Mouse (Mus musculus) frontal cortex, postnatal 10 days (tissue): Measurements from ENCODE around the gene Mcrip2.

Experiments used
- DNase-seq, 2 experiments: peaks; one replicate each; pipeline ENCODE4 v3.0.0; 2022; ENCODE audit warnings: low spot score in 2 of 2, mixed read lengths in 1 of 2

Mcrip2 gene

DNA sequence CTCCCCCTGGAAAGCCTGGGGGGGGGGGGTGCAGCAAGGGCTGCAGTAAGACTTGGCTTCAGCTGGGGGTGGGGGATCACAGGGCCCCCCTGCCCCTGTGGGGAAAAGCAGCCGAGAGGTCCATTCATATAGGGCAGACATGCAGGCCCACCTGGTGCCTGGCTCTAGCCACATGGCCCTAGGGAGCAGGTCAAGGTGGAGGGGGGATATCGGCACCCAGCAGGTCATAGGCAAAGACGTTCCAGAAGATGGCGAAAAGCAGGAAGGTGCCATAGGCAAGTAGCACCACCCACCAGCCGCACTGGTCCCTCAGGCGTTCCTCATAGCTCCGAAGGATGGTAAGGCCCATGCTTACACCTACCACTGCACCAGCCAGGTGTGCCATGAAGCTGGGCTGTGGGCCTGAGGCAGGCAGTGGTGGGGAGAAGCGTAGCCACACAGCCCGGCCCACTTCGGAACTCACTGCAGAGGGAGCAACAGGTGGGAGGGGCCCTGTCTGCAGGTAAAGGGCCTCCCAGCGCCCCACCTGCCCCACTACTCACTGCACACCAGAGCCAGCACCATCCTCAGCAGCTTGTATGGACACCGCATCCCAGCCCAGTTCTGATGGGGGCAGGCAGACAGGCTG is 33.9 kb downstream of the Mcrip2 start:
- no peak for DNase-seq

DNA sequence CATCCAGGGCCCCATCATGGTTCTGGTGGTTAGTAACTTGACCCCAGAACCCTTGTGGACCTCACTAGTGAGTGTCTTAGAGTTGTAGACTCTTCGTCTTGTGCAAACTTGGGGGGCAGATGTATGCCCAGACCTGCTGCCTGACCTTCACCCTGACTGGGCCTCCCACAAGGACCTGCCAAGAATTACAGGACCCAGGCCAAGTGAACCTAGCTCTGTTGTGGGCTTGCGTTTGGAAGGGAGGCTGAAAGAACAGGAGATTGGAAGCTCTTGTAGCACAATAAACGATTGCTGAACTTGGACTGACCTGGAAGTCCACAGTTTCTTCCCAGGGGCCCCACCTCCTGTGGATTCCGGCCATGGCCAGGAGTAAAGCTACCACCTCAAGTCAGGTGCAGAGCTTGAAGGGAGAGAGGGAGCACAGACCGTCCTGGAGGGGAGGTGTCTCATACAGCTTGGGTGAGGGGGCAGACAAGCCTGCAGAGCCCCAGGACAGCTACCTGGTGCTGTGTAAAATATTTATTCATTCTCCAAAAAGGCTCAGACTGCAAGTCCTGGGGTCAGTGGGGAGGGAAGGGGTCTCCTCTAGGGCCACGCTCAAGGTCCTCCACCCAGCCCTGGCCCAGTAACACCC is 34.5 kb downstream of the Mcrip2 start:
- no peak for DNase-seq

DNA sequence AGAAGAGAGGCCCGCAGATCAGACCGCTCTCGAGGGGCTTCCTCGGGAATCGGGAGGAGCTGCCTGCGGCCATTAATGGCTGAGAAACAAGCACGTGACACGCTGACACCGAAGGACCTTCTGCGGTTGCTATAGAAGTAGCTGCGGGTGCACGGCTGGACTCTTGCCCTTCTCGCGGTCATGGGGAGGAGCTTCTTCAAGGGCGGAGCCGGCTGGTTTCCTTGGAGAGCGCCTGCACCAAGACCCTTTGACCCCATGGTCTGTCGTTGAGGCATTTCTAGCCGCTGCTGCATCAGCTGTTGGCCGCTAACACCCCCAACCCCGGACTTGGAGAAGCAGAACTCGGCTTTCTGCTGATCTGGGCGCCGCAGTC is 35.3 kb downstream of the Mcrip2 start, which contains the start of gene Stub1:
TSS of gene Stub1 (minus strand) at position 114 of the 373 bp plus-strand sequence.
- DNase-seq: peak; percentile 87 to 90

DNA sequence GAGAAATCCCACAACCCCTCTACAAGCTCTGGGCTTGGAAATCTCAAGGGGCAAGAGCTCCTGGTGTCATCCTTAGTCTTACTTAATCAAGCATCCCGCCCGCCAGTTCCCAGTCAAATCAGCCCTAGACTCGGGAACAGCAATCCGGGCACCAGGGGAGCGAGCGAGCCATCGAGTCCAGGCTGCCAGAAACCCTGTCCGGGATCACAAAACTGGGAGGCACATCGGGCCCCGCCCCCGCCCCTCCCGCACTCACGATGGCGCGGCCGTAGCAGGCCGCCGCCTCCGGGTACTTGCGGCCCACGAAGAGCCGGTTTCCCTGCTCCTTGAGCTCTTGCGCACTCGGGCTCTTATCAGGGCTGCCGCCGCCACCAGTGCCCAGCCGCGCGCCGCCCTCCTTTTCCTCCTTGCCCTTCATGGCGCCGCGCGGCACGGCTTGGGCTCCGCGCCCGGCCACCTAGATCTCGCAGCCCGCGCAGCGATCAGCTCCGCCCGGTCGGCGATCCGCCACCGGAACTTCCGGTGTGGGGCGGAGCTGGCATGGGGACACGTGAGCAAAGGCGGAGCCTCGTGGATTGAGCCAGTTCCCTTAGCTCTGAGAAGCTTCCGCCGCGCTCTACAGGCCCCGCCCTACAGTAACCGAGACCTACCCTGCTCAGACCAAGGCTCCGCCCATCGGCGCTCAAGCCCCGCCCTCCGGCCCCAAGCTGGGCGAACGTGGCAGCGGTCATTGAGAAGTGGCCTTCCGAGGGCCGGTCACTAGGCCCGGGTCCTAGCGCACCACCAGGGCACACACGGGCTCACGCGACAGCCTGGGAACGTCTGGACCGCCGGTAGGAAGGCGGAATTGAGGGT is 35.9 kb downstream of the Mcrip2 start:
- DNase-seq: peak; percentile 98 to 99

DNA sequence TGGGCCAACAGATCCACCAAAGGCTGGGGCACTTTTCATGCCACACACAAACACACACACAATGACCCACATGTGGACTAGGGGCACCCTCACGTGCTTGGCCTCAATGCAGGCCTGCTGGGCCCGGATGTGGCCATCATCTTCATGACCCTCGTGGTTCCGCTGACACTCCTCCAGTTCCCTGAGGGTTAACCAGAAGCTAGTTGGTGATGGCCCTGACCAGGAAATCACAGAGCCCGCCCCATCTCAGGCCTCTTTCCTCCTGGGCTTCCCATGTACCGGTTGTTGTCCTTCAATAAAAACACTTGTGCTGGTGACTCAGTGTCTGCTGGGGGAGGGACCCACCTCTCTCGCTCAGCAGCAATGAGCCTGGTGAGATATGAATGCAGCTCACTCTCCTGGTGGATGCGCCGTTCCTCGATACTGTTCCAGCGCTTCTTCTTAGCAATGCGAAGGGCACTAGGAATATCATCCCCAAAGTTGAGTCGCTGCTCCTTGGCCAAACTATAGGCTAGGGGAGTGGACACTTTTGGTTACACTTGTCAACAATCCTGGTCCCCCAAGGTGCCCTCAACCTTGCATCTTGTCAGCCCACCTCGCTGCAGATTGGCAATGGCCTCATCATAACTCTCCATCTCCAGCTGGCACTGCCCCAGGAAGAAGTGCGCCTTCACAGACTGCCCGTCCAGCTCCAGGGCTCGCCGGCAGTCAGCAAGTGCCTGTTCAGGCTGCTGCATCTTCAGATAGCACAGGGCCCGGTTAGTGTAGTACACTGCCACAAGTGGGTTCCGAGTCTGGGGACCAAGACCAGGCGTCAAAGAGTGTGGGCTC is 36.9 kb downstream of the Mcrip2 start:
- DNase-seq: no peak

DNA sequence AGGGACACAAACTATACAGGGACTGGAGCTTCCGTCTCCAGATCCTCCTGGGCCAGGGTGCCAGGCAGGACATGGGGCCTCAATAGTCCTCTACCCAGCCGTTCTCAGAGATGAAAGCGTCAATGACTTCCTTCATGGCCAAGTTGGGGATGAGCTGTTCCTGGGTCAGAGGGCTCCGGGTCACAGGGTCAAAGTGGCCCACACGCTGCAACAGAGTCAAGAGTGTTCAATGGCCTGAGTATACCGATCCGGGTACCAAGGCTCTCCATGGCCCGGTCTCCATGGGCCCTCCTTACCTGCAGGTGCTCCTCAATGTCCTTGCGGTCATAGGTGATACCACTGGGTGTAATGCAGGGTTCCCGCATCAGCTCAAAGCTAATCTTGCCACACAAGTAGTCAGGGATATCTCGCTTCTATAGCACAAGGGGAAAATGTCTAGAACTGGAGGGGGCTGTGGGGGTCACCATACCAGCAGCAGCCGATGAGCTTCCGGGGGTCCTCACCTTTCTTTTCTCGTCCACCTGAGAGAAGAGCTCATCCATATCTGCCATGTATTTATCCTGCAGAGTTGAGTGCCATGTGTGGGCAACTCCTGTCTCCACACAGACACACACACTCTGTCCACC is 37.6 kb downstream of the Mcrip2 start:
- DNase-seq: no peak

DNA sequence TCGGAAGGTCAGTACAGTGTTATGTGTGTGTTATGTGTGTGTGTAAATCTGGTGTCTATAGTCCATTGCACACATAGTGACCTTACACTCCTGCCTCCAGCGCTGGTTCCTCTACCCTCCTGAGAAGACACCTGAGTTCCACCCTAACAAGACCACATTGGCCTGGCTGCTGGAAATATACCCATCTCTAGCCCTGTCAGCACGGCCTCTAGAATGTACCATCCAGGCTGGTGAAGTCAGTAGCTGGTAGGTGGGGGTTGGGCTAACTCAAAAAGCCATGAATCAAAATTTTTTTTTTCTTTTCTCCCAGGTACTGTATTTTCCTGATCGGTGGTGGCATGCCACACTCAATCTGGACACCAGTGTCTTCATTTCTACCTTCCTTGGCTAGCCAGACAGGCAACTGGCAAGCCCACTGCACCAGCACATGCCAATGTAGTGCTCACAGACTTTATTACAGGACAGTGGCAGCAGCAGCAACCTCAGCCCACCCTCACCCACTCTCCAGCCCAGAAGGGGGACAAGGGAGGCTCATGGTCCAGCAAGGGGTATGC is 38.3 kb downstream of the Mcrip2 start:
- DNase-seq: no peak

DNA sequence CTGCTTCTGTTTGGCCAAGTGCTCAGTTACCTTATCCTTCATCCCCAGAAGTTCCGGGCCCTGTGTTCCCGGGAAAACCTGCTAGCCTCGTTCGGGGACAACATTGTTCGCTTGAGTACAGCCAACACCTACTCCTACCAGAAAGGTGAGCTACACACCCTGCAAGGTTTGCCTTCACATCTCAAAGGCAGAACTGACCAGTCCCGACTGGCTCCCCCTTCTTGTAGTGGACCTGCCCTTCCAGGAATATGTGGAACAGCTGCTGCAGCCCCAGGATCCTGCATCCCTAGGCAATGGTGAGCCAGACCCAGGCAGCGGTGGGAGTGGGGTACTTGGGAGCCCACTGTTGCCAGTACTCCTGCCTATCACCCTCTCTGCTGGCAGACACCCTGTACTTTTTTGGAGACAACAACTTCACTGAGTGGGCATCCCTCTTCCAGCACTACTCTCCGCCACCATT is 39.0 kb downstream of the Mcrip2 start:
- DNase-seq: no peak

DNA sequence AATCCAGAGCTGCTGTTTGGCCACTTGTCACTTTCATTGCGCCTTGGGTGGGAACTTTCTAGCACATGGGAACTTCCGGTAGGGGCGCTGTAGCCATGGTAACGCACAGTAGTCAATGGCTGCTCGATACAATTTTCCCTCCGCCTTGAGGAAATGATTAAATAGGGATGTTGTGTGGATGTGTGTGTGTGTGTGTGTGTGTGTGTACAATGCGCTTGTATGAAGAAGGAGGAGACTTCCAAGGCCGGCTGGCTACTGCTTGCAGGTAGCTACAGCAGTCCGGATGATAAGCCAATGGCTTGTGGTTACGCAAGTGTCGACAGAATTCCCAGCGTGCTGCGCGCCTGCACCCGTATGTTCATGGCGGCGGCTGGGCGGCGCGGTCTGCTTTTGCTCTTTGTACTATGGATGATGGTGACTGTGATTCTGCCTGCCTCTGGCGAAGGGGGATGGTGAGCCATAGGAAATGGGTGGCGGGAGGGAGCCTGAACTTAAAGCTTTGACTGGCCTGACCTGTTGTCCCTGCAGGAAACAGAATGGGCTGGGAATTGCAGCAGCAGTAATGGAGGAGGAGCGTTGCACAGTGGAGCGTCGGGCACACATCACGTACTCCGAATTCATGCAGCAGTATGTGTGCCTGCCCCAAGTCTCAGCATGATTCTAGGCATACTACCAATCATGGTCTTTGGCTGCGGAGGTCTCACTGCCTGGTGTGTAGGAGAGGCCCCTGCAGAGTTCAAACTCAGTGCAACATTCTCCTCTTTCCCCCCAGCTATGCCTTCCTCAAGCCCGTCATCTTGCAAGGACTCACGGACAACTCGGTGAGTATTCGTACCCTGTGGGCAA is 39.6 kb downstream of the Mcrip2 start, which contains the start of gene Jmjd8:
TSS of gene Jmjd8 (plus strand) at position 156 of the 846 bp plus-strand sequence.
- peak; percentile 75 to 80 for DNase-seq

DNA sequence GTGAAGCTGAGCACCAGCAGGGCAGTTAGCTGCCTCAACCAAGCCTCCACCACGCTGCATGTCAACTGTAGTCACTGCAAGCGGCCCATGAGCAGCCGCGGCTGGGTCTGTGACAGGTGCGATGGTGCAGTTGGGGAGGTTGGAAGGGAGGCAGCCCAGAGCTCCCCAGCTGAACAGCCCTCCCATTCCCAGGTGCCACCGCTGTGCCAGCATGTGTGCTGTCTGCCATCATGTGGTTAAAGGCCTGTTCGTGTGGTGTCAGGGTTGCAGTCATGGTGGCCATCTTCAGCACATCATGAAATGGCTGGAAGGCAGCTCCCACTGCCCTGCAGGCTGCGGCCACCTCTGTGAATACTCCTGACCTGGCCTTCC is 40.4 kb downstream of the Mcrip2 start:
- no peak for DNase-seq

DNA sequence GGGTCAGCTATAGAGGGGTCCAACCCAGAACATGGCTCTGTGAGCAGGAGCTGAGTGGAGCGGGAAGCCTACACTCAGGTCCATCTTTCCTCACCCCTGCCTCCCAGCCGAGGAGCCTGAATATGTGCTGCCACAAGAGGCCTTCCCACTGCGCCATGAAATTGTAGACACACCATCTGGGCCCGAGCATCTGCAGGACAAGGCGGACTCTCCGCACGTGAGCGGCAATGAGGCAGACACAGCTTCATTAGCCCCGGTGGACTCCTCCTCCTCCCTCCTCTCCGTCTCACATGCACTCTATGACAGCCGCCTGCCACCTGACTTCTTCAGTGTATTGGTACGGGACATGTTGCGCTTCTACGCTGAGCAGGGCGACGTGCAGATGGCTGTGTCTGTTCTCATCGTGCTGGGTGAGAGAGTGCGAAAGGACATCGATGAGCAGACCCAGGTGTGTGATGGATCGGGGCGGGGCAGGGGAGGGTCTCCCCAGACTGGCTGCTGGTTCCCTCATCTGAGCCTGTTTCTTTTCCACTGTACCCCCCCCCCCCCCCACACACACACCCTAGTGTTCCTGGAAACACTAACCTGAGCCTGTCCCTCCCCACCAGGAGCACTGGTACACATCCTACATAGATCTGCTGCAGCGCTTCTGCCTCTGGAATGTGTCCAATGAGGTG is 40.9 kb downstream of the Mcrip2 start:
- DNase-seq: no peak

DNA sequence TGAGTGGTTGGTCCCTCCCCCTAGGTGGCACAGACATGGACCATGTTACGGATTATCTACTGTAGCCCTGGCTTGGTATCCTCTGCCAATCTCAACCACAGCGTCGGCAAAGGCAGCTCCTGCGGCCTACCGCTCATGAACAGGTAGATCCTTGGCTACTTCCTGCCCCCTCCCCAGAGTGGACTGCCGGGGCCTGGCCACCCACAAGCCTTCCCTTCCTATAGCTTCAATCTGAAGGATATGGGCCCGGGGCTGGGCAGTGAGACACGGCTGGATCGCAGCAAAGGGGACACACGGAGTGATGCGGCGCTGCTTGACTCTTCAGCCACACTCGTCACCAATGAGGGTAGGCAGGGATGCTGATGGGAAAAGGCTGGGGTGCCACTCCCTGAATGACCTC is 41.6 kb downstream of the Mcrip2 start:
- DNase-seq: no peak

DNA sequence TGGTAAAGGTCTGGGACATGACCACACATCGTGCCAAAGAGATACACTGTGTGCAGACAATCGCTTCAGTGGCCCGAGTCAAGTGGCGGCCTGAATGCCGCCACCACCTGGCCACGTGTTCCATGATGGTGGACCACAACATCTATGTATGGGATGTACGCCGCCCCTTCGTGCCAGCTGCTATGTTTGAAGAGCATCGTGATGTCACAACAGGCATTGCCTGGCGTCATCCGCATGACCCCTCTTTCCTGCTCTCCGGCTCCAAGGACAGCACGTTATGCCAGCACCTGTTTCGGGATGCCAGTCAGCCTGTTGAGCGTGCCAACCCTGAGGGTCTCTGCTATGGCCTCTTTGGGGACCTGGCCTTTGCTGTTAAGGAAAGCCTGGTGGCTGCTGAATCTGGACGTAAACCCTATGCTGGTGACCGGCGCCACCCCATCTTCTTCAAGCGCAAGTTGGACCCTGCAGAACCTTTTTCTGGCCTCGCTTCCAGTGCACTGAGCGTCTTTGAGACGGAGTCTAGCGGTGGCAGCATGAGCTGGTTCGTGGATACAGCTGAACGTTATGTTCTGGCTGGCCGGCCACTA is 42.5 kb downstream of the Mcrip2 start:
- no peak for DNase-seq

DNA sequence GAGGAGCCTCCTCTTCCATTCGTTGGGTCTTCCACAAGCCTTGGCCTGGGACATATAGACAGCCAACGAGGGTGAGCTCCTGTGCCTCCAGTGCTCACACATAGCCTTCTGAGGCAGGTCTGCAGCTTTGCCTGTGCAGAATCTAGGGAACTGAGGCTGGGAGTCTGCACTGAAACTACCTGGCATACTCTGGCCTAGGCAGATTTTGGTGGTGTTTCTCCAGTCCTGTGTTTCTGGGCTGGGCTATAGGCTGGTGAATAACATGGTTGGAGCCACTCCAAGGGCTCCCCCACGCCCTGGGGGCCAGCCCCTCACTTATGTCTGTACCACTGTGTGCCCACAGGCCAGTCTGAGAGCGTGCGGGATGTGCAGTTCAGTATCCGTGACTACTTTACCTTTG is 43.3 kb downstream of the Mcrip2 start:
- DNase-seq: no peak

DNA sequence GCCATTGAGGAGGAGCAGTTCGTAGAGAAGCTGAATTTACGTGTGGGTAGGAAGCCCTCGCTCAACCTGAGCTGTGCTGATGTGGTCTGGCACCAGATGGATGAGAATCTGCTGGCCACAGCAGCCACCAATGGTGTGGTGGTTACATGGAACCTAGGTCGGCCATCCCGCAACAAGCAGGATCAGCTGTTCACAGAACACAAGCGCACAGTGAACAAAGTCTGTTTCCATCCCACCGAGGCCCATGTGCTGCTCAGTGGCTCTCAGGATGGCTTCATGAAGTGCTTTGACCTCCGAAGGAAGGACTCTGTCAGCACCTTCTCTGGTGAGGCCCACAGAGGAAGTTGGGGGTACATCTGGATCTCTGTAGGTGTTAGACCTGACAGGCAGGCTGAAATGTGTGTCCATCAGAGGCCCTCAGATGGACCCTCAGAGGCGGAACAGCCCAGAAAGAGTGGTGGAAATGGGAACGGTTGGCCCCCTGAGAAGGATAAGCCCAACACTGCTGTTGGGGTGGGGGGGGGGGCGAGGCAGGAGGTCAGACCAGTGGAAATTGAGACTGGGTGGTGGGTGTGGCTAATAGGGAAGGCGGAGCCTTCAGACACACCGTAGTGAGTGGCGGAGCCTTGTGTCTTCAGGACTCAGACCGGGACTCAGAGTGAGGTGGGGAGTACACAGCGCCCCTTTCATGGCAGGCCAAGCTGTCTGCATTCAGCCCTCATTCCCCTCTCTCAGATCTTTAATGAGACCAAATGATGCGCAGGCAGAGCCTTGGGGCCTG is 44.0 kb downstream of the Mcrip2 start:
- DNase-seq: no peak

DNA sequence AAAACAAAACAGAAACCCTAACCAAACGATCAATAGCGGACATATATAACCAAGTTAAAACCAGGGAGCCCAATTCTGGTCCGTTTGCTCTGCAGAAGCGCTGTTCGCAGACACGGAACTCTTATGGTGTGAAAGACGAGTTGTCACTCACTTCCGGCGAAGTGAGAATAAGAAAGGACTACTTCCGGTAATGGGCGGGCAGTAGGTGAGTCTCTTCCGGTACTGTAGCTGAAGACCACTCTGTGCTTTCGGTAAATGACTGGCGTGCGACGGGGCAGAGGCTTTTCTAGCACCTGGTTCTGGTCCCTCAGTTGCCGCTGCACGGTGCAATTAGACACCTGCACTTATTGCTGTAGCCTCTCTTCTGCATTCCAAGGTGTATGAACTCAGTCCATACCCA is 45.1 kb downstream of the Mcrip2 start, which contains the start of gene Wdr24:
TSS of gene Wdr24 (plus strand) at position 176 of the 400 bp plus-strand sequence.
- DNase-seq: peak in 1 of 2 experiments; percentile 75

DNA sequence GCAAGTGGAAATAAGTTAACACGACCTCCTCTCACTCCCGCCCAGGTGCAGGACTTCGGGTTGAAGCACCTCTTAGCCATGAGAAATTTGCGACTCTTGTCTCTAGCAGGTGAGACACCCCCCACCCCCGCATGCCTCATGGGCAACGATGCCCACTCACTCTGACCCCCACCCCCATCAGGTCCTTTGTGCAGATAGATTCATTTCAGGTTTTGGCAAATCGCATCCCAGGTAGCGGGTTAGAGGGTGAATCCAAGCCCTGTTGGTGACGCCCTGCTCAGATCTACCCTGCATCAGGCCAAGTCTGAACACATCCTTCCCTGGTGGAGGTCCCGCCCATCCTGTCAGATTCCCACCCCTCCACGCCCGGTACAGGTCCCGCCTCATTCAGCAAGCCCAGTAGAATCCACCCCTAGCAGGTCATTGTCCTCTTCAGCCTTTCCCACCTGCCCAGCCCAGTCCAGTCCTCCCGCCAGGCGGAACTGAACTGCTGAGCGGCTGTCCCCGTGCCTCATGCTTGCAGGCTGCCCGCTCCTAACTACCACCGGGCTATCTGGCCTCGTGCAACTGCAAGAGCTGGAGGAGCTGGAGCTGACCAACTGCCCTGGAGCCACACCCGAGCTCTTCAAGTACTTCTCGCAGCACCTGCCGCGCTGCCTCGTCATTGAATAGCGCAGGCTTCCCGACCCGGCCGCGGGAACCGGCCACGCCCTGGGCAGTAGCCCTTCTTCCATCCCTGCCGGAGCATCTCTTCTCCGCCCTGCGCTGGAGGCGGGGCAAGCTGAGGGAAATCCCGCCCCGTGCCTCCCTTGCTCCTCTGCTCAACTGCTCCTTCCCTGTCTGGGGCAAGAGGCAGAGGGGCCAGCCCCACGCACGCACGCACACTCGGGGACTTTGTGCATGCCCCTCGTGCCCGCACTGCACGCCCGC is 49.4 kb downstream of the Mcrip2 start:
- DNase-seq: no peak
